Mouse (Mus musculus) urinary bladder, adult 18-20 months (tissue): ENCODE data around the gene Cbr4.

Source experiments
- DNase-seq, 2 experiments: peaks; one replicate each; pipeline ENCODE4 v3.0.0; 2022; ENCODE audit warnings: low spot score in 2 of 2, mixed read lengths in 2 of 2

Gene Cbr4

GRCm38 (mm10) chr8:61550006-61550748 lies 62.6 kb downstream of the Cbr4 start:
- DNase-seq: no peak

- no peak for DNase-seq
These were observed 64.7 kb downstream of the Cbr4 start for GRCm38 (mm10) chr8:61552221-61552620.

- DNase-seq: no peak
These were observed 65.3 kb downstream of the Cbr4 start for GRCm38 (mm10) chr8:61552755-61553402.

- no peak for DNase-seq
These were observed 67.8 kb downstream of the Cbr4 start for GRCm38 (mm10) chr8:61555343-61555742.

GRCm38 (mm10) chr8:61556219-61556618 lies 68.7 kb downstream of the Cbr4 start:
- DNase-seq: no peak
